Mouse (Mus musculus) forebrain, embryonic 11.5 days (tissue): ENCODE data around the gene Slc12a1. TPM values are rescaled to one million over a fixed set of nuclear protein-coding genes. Genes with fewer than 3 reads are reported as not detected.

Experiments
- ATAC-seq: fragments of 200-750 bp; cut with Nextera tagmentation; replicated peaks from 2 replicates; pipeline ENCODE4 v1.8.0; 2017; ENCODE audit warnings: moderate TSS enrichment; ENCODE audit not compliant: low FRiP score
- DNase-seq: peaks from one replicate; pipeline ENCODE4 v3.0.0-alpha.2; 2017; ENCODE audit warnings: low spot score
- H3K27ac ChIP-seq: fragments of 300-500 bp; sonication (generic); 2 replicates; pipeline ENCODE4 v1.5.1; 2014; ENCODE audit warnings: low read depth, low read length
- H3K27me3 ChIP-seq: fragments of 300-500 bp; sonication (generic); 2 replicates; pipeline ENCODE4 v1.6.1; 2014; ENCODE audit warnings: mild to moderate bottlenecking, low read length, mixed read lengths; ENCODE audit not compliant: control insufficient read depth, insufficient read depth
- H3K36me3 ChIP-seq: fragments of 300-500 bp; sonication (generic); 2 replicates; pipeline ENCODE4 v1.6.1; 2014; ENCODE audit warnings: mild to moderate bottlenecking, low read length, moderate library complexity, mixed read lengths; ENCODE audit not compliant: control insufficient read depth, insufficient read depth
- H3K4me1 ChIP-seq: fragments of 300-500 bp; sonication (generic); replicated peaks from 2 replicates; pipeline ENCODE4 v1.6.1; 2014; ENCODE audit warnings: low read length, mixed read lengths; ENCODE audit not compliant: control insufficient read depth, insufficient read depth
- H3K4me2 ChIP-seq: fragments of 300-500 bp; sonication (generic); 2 replicates; pipeline ENCODE4 v1.6.1; 2014; ENCODE audit warnings: low read depth, mild to moderate bottlenecking, low read length, moderate library complexity, mixed read lengths; ENCODE audit not compliant: severe bottlenecking
- H3K4me3 ChIP-seq: fragments of 300-500 bp; sonication (generic); 2 replicates; pipeline ENCODE4 v1.5.1; 2014; ENCODE audit warnings: low read depth, low read length
- H3K9ac ChIP-seq: fragments of 300-500 bp; sonication (generic); 2 replicates; pipeline ENCODE4 v1.6.1; 2014; ENCODE audit warnings: low read length
- H3K9me3 ChIP-seq: fragments of 300-500 bp; sonication (generic); 2 replicates; pipeline ENCODE4 v1.6.1; 2016; ENCODE audit warnings: low read length, mixed read lengths; ENCODE audit not compliant: control insufficient read depth
- whole genome bisulfite sequencing: fragments of 180-500 bp; shearing (Covaris S2); extraction: QIAGEN DNeasy Blood & Tissue Kit; methylation state at CpG from one replicate; pipeline ENCODE4 v1.1.7; 2014; 5-methylcytosine and 5-hydroxymethylcytosine counted together
- polyA plus RNA-seq: library from polyadenylated mRNA; unstranded; fragments of >200 nt; fragmentation: Nextera tagmentation; extraction: Ambion mirVana; gene quantifications from 2 replicates; pipeline ENCODE4 v1.2.1, GENCODE M21; 2014

Slc12a1 gene
- polyA plus RNA-seq, 1 experiment from 2014 or later: not detected

DNA sequence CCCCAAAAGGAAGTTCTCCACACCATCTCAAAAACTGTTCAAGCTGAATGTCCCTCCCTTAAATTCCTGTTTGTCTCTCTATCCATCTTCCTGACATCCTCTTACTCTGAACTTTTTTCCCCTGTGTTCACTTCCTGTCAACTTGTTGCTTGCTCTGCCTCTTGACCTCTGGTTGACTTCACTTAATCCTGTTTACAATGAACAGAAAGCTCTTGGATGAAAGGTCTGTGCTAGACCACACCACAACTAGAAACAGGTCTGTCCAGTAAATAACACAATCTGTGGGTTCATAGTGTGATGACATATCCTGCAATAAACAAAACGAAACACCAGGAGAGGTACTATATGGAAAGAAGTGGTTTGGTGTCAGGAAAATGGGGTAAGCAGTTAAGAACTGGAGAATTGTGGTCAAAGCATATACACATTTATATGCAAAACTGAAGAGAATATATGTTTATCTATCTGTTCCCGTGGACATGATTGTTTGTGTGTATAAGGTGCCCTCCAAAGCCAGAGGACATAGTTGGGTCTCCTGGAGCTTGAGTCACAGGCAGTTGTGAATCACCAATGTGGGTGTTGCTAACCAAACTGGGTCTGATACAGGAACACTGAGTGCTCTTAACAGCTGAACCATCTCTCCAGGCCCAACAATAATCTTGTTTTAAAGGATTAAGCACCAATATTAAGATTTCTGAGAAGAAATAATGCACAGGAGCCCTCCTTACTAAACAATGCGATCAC, 93.4 kb downstream of the Slc12a1 start:
- 95% methylated on average over 3 of the region's 3 CpGs for whole genome bisulfite sequencing
- H3K9me3 ChIP-seq: no peaks in the 10 kb centered on the region
- no peak overlapping the region for H3K4me3 ChIP-seq
- H3K27me3 ChIP-seq: no peaks in the 10 kb centered on the region
- no peak overlapping the region for H3K4me2 ChIP-seq
- no peaks in the 10 kb centered on the region for H3K4me1 ChIP-seq
- H3K27ac ChIP-seq: no peak overlapping the region
- no peak overlapping the region for H3K9ac ChIP-seq
- DNase-seq: no peak
- ATAC-seq: no peak
- H3K36me3 ChIP-seq: no peaks in the 10 kb centered on the region

DNA sequence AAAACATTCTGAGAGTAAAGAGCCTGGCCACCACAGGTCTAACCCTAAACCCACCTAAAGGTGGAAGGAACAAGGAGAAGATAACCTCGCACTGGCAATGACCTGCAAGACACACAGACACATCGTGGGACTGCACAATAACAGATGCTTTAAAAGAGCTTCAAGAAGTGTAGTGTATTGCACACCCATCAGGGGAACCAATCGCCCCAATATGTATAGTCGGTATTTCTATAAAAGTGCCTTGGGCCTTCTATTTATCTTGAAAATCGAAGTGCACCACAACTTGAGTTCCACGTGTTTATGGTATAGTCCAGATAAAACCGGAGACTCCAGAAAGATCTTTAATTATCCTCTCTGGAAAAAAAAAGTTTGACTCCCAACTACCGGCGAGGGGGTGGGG, 94.4 kb downstream of the Slc12a1 start:
- Histone ChIP-seq H3K27me3 (no peaks in the 10 kb centered on the region), H3K36me3 (no peaks in the 10 kb centered on the region; the same call in 1 of the 2 replicates), H3K4me3 (peak overlapping the region; percentile 73), H3K4me2 (peak overlapping the region; percentile 61), H3K9ac (peak overlapping the region; percentile 95; the same call in 1 of the 2 replicates), H3K4me1 (no peaks in the 10 kb centered on the region), H3K9me3 (no peaks in the 10 kb centered on the region), H3K27ac (peak overlapping the region; percentile 59; the same call in 1 of the 2 replicates)
- 24% methylated on average over 9 of the region's 9 CpGs for WGBS
- no peak for ATAC-seq
- no peak for DNase-seq

- DNase-seq (peak; percentile 99), ATAC-seq (peak; percentile 100)
- H3K9ac ChIP-seq: peak within 1 kb of the TSS; percentile 95
- no peaks in the 10 kb centered on the region for H3K4me1 ChIP-seq
- peak within 1 kb of the TSS; percentile 73 for H3K4me3 ChIP-seq
- no peaks in the 10 kb centered on the region; the same call in 1 of the 2 replicates for H3K36me3 ChIP-seq
- under 1% methylated on average over 91 of the region's 96 CpGs for WGBS
- peak within 1 kb of the TSS; percentile 61 for H3K4me2 ChIP-seq
- no peaks in the 10 kb centered on the region for H3K9me3 ChIP-seq
- H3K27me3 ChIP-seq: no peaks in the 10 kb centered on the region
- peak within 1 kb of the TSS; percentile 82 for H3K27ac ChIP-seq
Measured at GRCm38 (mm10) chr2:125247108-125247961, 95.0 kb downstream of the Slc12a1 start, which contains the start of gene Dut. Gene Dut, plus strand, starts transcription at chr2:125247190.

DNA sequence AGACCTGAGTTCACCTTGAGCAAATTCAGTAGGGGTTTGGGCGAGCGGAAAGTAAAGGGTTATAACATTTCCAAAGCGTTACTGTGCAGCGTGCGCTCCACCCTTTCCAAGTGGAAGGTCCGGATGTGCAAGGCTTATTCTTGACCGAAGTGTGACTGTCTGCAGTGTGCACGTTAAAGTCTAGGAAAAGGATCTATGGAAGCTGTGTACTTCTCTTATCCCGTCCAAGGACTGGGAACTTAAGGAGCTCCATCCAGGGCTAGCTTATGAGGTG, 95.6 kb downstream of the Slc12a1 start:
- H3K9ac ChIP-seq: peak overlapping the region; percentile 95
- no peaks in the 10 kb centered on the region for H3K9me3 ChIP-seq
- H3K4me1 ChIP-seq: no peaks in the 10 kb centered on the region
- H3K4me2 ChIP-seq: peak overlapping the region; percentile 61
- DNase-seq: no peak
- no peak; the same call in 1 of the 2 replicates for ATAC-seq
- WGBS: 0% methylated on average over 9 of the region's 9 CpGs
- H3K27ac ChIP-seq: peak overlapping the region; percentile 82
- H3K4me3 ChIP-seq: peak overlapping the region; percentile 73
- no peaks in the 10 kb centered on the region for H3K27me3 ChIP-seq
- no peaks in the 10 kb centered on the region; the same call in 1 of the 2 replicates for H3K36me3 ChIP-seq

- Histone ChIP-seq H3K36me3 (no peaks in the 10 kb centered on the region; the same call in 1 of the 2 replicates), H3K4me1 (no peaks in the 10 kb centered on the region), H3K9ac (peak overlapping the region; percentile 95), H3K4me2 (peak overlapping the region; percentile 61), H3K27ac (no peak overlapping the region; the same call in 1 of the 2 replicates), H3K27me3 (no peaks in the 10 kb centered on the region), H3K4me3 (peak overlapping the region; percentile 73), H3K9me3 (no peaks in the 10 kb centered on the region)
- DNase-seq (no peak), ATAC-seq (no peak)
- under 1% methylated on average over 8 of the region's 8 CpGs for WGBS
Measured at GRCm38 (mm10) chr2:125248256-125248655, 96.0 kb downstream of the Slc12a1 start.

DNA sequence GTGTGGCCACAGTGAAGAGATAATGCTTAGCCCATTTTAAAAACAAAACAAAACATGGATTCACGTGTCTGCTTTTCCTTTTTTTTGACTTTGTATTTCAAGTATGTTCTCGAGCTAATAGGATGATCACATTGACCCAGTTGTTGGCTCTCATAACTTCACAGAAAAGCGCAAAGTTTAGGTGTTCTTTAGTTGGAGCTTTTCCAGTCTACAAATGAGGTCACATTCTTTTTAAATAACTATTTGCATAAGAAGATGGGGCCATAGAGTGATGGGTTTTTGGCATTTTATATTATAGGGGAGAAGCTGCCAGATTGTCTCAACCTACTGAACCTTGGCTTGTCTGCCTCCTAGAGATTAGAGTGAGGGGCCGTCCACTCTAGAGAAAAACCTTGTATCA, 97.0 kb downstream of the Slc12a1 start:
- no peaks in the 10 kb centered on the region for H3K4me1 ChIP-seq
- WGBS: 85% methylated on average over 4 of the region's 4 CpGs
- ATAC-seq: no peak
- peak overlapping the region; percentile 61 for H3K4me2 ChIP-seq
- H3K4me3 ChIP-seq: no peak overlapping the region
- H3K9me3 ChIP-seq: no peaks in the 10 kb centered on the region
- no peak for DNase-seq
- H3K9ac ChIP-seq: no peak overlapping the region; the same call in 1 of the 2 replicates
- peaks cover 9% of the 10 kb centered on the region for H3K36me3 ChIP-seq
- H3K27me3 ChIP-seq: no peaks in the 10 kb centered on the region
- no peak overlapping the region for H3K27ac ChIP-seq

DNA sequence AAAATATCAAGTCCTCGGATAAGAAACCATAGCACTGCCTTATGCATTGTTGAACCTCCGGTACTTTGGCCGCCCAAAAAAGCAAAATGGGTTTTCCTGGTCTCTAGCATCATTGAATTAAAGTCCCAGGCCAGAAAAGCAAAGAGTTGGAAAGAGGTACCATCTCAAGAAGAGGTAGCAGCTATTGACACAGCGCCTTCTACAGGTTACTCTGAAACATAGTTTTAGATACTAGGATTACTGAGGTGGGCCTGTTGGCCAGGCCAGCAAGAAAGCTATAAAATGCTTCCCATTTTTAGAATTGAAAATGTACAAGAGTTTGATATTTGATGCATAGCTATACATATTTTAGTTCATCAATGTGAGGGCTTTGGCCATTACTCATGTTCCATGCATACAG, 97.6 kb downstream of the Slc12a1 start:
- no peaks in the 10 kb centered on the region for H3K9me3 ChIP-seq
- H3K27me3 ChIP-seq: no peaks in the 10 kb centered on the region
- no peak overlapping the region for H3K4me2 ChIP-seq
- no peak overlapping the region for H3K4me3 ChIP-seq
- ATAC-seq: no peak
- H3K9ac ChIP-seq: no peak overlapping the region
- no peaks in the 10 kb centered on the region for H3K4me1 ChIP-seq
- peaks cover 13% of the 10 kb centered on the region for H3K36me3 ChIP-seq
- 88% methylated on average over 4 of the region's 4 CpGs for WGBS
- H3K27ac ChIP-seq: no peak overlapping the region
- DNase-seq: no peak

- Histone ChIP-seq H3K36me3 (peaks cover 13% of the 10 kb centered on the region), H3K4me3 (no peak overlapping the region), H3K9me3 (no peaks in the 10 kb centered on the region), H3K4me1 (no peaks in the 10 kb centered on the region), H3K9ac (no peak overlapping the region), H3K27me3 (no peaks in the 10 kb centered on the region), H3K27ac (no peak overlapping the region), H3K4me2 (no peak overlapping the region)
- no peak for ATAC-seq
- no peak for DNase-seq
- WGBS: 91% methylated on average over 4 of the region's 4 CpGs
Measured at GRCm38 (mm10) chr2:125251781-125252180, 99.5 kb downstream of the Slc12a1 start.
